Mouse (Mus musculus) megakaryocyte, embryonic 14.5 days (primary cell): ENCODE measurements around the gene Nkd1.

Experiments used
- FLI1 ChIP-seq: IDR thresholded peaks from 2 replicates; pipeline ENCODE4 v1.6.1; 2012; ENCODE audit warnings: low read length, inconsistent platforms, mixed read lengths
- GATA1 ChIP-seq: IDR thresholded peaks from 3 replicates; pipeline ENCODE4 v1.6.1; 2012; ENCODE audit warnings: mixed read lengths, low read length, inconsistent platforms, borderline replicate concordance

DNA sequence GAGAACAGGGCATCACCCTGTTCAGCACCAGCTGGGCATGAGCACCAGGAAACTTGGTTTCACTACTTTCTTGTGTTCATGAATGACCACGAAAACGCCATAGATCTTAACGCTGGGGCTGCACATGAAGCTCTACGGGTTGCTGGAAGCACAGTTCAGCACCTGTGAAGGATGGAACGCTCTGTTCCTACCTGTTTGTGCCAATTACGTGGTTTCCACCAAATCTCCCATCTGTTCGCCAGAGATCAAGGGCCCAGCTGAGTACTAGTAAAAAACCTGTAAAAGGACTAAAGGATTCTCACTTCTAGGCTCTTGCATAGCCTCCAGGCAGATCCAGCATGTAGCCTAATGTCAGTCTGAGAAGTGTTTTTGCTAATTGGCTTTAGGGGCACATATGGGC is 78.3 kb downstream of the Nkd1 start:
- no peak for TF ChIP-seq GATA1
- TF ChIP-seq FLI1 = no peak
